Mouse (Mus musculus) cerebellum, adult 9-11 months (tissue): ENCODE results near the gene Txndc15.
"Not testable (repeated sequence)": the region's sequence is repeated elsewhere in the genome, so short reads cannot be mapped to it uniquely, and the experiment has no call there.

Experiments
- DNase-seq: peaks from one replicate; pipeline ENCODE4 v3.0.0; 2022

Gene Txndc15

DNA sequence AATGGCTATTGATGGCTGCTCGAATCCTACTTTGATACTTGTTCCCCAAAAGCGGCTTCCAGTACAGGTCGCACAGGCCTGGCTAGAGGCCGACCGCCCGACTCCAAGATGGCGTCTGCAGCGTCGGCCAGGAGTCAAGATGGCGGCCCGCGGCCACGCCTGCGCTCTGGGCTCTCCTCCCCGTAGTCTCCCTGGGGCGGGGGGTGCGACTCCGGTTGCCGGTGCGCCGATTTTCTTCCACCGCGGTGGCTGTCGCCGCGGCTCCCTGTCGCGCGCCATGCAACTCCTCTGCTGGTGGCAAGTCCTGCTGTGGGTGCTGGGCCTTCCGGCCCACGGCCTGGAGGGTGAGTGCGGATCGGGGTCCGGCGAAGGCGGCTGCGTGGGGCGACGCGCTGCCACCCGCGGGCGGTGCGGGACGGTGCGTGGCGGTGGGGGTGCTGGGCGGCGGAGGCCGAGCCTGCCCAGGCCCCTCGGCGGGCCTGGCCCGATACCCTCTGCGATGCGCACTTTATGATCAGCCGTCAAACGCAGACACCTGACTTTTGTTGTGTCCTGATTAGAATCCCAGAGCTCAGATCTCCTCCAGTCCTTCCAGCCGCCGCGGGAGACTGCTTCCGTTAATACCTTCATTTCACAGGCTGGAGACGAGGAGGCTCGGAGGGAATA is at the start of gene Txndc15:
Gene Txndc15 (plus strand): TSS at position 150 of the 666 bp plus-strand sequence.
- DNase-seq, result peak; percentile 91

DNA sequence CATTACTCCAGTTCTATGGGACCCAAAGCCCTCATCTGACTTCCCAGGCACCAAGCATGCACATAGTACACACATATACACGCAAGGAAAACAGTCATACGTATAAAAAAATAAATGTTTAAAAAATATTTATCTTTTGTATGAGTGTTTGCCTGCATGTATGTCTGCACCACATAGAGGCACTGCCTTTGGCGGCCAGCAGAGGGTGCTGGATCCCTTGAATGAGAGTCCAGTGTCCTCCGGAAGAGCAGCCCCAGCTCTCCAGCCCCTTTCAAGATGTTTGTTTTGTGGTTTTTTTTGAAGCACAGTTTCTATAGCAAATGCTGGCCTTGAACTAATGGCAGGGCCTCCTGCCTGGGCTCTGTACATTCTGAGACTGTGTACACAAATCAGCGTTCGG is 45.9 kb upstream of the Txndc15 start:
- no peak for DNase-seq

DNA sequence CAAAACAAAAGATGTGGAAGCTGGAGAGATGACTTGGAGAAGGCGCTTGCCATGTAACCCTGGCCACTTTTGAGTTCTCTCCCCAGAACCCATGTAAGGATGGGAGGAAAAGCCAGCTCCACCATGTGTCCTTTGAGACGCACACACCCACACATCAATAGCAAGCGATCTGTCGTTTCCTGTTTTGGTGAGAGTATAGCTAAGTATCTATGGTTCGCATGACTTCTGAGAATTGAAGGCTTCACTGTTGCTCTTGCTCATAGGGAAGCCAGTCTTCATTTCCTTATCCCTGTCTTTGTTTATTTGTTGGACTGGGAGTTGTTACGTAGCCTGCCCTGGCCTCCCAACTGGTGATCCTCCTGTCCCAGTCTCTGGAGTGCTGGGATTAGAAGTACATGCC is 41.7 kb upstream of the Txndc15 start:
- no peak for DNase-seq

DNA sequence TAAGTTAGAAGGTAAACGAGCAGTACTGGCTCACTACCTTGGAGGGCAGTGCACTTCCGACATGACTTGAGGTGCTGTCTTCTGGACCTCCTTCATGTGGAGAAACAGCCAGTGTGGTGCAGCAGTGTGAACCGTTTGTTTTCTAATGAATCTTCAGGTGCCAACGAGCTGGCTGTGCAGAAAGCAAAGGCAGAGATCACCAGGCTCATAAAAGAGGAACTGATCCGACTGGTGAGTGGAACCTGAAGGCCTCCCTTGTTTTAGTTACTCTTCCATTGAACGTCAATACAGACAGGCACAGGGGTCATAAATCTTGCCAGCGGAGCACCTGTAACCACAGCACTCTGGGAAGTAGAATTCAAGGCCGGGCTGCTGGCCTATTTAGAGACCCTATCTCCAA is 37.1 kb upstream of the Txndc15 start:
- DNase-seq, result no peak

DNA sequence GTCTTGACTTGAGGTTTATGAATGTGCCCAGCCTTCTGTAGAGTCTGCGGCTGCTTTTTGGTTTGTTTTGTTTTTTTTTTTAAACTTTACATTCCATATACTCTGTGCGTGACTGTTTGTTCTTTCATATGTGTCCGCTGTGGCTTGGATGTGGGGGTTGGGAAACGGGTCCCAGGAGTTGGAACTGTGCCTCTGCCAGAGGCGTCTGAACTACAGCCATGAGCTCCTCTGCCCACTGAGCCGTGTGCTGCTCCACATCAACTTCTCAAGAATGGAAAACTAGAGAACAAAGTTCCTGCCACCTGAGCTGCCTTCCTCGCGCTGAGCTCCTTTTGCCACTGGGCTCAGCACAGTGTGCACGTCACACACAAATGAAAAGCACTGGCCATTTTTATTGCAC is 32.2 kb upstream of the Txndc15 start:
- DNase-seq, result no peak

DNA sequence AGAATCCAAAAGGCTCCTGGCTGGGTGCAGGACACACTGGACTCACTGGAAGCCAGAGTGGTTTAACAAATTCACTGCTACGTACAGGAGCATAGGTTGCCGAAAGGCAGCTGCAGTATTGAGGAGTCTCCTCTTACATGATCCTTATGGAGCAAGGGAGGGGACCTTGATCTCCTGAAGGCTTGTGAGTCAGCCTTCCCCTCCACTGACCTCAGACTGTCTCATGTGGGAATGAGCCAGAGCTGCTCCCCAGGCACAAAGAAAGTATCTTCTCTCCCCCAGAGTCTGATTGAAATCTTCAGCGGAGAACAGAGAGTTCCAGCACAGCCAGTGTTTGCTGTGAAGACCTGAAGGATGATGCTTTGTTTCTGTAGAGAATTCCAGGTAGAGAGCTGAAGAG is 30.9 kb upstream of the Txndc15 start:
- no peak for DNase-seq

DNA sequence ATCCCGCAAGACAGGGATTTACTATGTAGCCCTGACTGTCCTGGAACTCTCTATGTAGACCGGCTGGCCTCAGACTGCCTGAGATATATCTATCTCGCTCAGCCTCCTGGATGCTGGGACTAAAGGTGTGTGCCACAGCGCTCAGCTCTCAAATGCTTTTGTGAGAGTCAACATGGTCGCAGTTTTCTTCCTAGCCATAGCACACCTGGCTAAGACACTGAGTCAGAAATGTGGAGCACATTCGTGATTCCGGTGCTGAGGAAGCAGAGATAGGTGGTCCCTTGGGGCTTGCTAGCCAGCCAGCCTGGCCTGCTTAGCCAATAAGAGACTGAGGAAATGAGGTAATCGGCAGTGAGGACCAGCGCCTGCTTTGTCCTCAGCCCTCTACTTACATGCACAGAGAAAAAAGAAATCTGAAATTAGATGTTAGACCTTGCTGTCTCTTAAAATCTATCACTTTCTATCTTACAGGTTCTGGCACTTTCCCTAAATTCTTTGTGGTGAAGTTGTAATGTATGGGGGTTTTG is 28.3 kb upstream of the Txndc15 start:
- DNase-seq, result no peak

DNA sequence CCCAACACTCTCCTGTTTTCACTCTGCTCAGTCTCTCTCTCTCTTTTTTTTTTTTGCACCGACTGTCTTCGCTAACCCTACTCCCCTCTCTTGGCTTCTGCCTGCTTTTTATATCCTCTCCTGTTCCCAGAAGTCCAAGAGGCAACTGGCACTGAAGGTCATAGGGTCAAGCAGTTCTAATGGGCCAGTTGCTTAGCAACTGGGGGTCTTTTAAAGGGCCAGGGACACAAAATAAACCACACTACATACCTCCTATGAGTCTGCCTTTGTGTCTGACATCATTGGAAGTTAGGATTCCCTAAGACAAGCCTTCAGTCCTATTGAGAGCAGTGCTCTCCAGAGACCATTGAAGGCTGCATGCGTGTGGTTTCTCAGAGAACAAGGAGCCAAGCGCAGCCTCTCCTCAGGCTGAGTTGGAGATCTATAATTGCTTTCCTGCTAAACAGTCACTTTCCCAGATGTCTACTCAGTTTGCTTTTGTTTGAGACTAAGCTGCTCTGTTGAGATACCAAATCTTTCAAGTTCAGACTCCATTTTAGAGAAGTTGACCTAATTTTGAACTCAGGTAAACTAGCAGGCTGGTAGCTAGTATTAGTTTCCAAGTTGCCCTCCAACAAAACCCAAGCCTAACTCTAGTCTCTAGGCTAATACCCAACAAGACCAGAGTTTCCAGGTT is 26.4 kb upstream of the Txndc15 start:
- no peak for DNase-seq

DNA sequence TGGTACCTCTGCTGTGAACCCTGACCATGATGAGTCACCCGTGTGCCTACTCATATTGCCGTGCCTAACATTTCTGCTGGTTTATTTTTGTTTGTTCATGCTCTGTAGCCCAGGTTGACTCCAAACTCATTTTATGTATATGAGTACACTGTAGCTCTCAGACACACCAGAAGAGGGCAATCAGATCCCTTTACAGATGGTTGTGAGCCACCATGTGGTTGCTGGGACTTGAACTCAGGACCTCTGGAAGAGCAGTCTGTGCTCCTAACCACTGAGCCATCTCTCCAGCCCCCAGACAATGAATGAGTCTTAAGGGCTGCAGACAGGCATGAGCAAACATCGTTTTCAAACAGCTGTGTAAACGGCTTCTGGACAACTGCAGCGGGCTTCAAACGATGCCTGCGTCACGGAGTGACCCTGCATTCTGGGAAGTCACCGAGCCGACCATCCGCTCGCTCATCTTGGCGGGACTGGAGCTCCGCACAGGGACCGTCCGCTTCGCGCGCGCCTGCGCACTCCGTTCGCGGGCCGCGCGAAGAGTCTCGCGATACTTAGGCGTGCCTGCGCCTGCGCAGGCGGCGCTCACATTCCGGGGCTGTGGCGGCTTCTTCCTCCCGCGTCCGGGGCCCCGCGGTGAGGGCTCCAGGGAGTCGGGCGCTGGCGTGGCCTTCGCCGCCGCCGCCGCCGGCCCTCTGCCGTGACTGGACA is 21.8 kb upstream of the Txndc15 start, which contains the start of gene B230219D22Rik:
Gene B230219D22Rik (plus strand): TSS at position 590 of the 708 bp plus-strand sequence.
- DNase-seq, result peak; percentile 94

DNA sequence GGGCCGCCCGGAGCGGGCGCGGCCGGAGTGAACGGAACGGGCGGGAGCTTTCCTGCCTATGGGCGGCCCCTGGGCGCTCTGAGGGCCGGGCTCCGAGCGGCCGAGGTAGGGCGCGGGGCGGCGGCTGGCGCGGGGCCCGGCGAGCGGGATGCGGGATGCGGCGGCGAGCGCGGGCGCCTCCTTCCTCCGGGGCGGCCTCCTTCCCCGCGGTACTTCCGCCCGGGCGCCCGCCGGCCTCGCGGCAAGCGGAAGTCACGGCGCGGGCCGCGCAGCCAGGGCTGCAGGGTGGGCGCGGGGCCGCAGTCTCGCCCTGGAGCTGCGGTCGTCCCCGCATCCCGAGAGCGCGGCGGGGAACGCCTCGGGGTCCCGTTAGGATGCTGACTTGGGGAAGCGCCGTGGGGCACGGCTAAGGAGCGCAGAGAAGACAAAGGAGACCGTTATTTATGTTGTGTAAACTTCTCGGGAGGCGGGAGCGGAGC is 21.2 kb upstream of the Txndc15 start:
- no peak for DNase-seq

DNA sequence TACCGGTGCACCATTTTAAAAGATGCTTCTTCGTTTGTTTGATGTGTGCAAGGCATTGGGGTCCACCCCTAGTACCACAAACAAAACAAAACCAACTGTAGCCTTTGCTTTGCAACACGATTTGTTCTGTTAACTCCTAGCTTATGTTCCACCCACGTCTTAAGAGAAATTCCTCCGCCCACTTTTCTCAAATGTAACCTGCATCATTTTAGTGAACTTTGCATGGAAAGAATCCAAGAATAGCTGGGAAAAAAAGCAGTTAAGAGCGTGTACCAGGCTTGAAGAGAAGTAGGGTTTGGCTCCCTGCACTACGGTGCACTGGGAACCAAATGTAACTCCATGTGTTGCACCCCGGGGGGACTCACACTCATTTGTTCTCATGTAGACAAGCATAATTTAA is 20.3 kb upstream of the Txndc15 start:
- no peak for DNase-seq

DNA sequence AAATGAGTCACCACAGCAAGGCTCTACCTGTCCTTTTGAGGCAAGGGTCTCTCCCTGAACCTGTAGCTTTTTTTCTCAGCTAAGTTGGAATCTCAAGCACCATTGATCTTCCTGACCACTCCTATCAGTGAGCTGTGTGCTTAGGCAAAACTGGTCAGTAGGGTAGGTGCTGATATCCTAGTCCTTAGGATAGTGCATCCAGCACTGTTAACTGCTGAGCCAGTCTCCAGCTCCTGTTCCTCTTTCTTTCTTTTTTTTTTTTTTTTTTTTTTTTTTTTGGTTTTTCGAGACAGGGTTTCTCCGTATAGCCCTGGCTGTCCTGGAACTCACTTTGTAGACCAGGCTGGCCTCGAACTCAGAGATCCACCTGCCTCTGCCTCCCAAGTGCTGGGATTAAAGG is 18.5 kb upstream of the Txndc15 start:
- DNase-seq, result not testable (repeated sequence)

DNA sequence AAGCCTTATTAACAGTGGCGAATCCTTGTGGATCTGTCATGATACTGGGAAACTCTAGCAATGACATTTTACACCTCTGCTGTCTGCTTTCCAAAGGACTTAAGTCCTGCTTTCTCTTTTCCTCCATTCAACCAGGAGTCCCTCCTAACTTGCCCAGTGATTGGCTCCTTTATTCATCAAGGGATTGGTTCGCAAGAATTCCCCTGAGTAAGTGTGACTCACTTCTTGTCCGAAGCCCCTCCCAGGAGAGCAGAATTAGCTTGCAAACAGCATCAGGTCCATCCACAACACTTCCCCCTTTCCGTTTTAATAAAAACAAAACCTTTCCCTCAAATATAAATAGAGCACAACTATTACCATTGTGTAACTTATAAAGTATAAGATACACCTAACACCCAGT is 10.1 kb upstream of the Txndc15 start:
- no peak for DNase-seq

DNA sequence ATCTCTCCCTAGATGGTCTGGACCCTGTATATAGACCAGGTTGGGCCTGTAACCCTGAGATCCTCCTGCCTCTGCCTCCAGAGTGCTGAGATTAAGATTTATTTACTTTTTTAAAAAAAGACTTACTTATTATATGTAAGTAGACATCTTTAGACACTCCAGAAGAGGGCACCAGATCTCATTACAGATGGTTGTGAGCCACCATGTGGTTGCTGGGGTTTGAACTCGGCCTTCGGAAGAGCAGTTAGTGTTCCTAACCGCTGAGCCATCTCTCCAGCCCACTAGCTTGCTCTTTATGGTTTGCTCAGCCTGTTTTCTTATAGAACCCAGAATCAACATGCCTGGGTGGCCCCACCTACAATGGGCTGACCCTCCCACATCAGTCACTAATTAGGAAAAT is 1.6 kb upstream of the Txndc15 start:
- no peak for DNase-seq

DNA sequence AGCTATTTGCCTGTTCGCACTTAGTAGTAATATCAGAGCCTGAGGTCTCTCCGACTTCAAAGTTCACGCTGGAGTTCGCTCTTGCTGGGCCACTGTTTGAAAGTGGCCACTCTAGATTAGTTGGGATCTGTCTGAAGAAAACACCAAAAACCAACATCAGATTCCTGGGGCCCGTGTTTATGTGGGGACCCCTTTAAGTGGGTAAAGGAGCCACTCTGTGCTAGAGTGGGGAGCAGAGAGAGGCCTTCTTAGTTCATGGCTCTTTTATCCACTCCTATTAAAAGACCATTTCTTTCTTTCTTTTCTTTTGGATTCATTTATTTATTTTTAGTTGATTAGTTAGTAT is 690 bp downstream of the Txndc15 start:
- no peak for DNase-seq

DNA sequence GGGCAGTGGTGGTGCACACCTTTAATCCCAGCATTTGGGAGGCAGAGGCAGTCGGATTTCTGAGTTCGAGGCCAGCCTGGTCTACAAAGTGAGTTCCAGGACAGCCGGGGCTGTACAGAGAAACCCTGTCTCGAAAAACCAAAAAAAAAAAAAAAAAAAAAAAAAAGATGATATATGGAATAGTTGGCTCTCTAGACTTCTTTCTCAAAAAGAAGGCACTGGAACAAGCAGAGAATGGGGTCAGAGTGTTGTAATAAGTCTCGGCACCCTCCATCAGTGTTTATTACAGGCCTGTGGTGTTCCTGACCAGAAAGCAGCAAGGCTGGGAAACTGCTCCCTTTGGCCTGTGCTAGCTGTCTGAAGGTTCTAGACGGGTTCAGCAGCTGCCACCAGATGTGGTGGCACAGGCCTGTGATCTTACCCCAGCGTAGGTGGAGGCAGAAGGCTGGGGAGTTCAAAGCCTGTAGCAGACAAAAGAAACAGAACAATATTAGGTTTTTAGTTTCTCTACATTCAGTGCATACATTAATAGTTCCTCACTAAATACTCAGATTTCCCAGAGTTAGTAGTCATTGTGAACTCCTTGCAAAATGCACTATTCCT is 1.6 kb downstream of the Txndc15 start:
- no peak for DNase-seq

DNA sequence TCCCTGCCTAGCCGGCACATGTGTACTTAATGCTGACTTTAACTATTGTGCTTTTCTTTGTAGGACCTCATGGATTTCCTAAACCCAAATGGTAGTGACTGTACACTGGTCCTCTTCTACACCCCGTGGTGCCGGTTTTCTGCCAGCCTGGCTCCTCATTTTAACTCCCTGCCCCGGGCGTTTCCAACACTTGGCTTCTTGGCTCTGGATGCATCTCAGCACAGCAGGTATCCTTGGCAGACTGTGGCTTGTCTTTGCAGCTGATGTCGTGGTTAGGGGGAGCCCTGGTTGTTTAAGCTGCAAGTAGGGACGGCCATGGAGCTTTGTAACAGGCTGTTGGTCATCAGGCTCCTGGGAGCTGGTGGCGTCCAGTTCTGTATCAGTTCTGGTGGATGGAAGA is 7.1 kb downstream of the Txndc15 start:
- peak; percentile 71 for DNase-seq

DNA sequence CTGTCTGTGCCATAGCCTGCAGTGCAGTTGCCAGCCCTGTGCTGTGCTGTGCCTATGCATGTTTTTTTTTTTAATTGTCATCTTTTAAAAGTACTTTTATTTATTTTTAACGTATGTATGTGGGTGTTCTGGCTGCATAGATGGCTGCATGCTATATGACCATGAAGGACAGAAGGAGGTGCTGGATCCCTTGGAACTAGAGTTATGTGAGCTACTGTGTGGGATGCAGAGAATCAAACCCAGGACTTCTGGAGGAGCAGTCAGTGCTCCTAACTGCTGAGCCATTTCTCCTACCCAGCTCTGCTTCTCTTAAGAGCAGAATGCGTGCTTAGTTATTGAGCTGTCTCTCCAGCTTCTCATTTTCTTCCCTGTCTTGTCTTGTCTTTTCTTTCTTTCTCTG is 7.5 kb downstream of the Txndc15 start:
- DNase-seq, result no peak

DNA sequence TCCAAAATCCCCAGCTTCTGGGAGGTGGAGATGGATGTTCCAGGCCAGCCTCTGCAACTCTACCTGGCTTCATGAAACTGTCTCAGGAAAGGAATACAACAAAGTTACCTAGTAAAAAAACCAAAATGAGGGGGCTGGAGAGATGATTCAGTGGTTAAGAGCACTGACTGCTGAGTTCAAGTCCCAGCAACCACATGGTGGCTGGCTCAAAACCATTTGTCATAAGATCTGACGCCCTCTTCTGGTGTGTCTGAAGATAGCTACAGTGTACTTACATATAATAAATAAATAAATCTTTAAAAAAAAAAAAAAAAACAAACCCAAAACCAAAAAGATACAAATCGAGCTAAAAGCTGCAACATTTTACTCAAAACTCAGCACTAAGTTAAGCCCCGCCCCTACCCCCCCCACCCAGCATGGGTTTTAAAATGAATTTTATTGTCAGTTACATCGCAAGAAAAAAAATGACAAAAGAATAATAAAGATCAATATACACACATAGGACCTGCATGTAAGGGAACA is 12.2 kb downstream of the Txndc15 start:
- peak; percentile 42 for DNase-seq

DNA sequence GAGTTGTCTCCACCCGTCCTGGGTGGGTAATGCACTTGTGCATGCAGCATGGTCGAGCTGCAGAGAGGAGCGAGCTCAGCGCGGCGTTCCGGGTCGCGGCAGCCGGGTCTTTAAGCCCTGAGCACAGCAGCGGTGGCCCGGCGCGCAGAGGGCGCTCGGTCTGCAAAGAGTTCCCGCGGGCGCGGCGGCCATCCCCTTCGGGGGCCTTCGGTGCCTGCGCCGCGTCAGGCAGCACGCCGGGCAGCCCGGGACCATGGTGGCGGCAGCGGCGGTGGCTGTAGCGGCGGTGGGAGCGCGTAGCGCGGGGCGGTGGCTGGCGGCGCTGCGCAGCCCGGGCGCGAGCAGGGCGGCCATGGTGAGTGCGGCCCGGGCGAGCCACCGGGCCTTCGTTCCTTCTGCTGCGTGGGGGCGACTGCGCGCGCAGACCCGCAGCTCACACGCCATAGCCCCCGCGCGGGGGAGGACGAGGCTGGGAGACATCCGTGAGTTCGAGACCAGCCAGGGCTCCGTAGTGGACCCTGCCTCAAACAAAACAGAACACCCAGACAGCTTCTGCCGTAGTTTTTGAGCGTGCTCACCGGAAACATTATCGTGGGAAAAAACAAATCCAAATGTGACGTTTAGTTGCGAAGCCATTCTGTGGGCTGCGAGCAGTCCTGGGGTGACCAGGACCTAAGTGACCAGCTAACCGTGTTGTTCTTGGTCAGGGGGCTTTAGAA is 12.8 kb downstream of the Txndc15 start, which contains the start of gene Pcbd2:
Gene Pcbd2 (plus strand): TSS at position 249 of the 719 bp plus-strand sequence.
- peak; percentile 85 for DNase-seq

DNA sequence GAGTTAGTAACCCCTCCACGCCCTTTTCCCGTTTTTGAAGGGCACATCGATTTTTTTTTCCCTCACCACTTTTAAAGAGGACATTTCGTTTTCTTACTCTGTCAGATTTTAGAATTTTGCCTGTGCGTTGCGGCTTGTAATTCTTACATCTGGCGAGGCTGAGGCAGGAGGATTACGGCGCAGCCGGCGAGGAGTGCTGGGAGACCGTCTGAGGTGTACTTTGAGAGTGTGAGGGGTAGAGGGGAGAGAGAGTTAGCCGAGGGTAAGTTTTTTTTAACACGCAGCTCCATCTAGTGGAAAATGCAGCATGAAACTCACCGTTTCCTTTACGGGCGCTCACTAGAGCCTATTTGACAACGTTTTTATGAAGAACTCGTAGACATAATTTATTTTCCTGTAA is 13.4 kb downstream of the Txndc15 start:
- DNase-seq, result peak; percentile 67

DNA sequence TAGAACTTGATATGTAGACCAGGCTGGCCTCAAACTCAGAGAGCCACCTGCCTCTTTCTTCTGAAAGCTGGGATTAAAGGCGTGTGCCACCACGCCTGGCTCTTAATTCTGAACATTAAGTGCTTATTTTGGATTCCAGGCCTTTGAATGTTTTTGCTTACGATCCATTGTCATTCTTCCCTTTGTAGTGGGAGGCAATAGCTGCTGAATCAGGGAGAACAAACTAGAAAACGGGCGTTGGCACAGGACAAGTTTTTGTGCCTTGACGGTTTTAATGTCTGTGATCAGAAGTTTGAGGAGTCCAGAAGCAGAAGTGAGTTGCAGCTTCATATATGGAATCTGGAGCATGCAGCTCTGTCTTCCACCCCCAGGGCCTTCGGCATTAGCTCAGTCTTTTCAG is 16.3 kb downstream of the Txndc15 start:
- no peak for DNase-seq
